In the genomic region with DNA sequence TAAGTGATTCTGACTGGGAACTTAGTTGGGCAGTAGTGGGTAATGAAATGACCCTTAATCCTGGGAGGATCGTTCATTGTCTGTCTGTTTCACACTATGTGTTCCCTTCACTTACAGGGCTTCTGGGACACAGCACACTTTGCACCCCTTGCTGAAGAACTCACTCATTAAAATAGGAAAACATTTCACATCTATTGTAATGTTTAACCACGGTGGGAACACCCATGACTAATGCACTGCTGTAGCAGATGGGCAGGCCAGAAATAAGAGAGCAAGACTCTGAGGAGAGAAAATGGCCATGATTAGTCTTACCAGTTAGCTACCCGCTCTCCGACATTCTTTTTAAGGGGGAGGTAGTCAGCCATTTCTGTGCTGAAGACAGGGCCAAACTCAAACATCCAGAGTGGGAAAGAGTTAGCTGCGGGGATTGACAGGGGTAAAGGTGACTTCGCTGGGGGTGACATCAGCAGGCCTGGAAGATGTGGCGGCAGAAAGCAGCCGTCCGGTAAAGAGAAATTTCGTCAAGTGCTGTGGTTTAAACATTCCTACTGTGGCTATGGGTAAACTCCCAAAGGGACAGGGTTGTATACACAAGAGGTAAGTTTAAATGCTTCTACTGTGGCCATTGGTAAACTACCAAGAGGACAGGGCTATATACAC, we compare ENCODE assay signal across 19 mouse cellular contexts.
DNase-seq lines count a peak whose midpoint lies in the region; ATAC-seq and TF ChIP-seq lines count a peak whose summit lies in the region.
"Had no signal": no experiment of that assay in that cellular context is flagged by ENCODE, and none has a peak within 500 bp of the region (broad histone marks: within the 10 kb centered on the region; RNA-seq: fewer than 3 reads in every experiment).

No protein-coding gene starts in this region.

- no peak for TF ChIP-seq CTCF in Patski (IDR thresholded peaks at IDR 0.05)

- in situ Hi-C loops in Patski (cut with MboI; ENCODE audit: low pct_unique_long_range_greater_than_20kb), result no loop called here

- H3K9me3 ChIP-seq in kidney, embryonic 14.5 days (ENCODE audit: control insufficient read depth, low read length), result no peaks in the 10 kb centered on the region
- no peaks in the 10 kb centered on the region for H3K9me3 ChIP-seq in kidney, embryonic 16.5 days (ENCODE audit: low read length)
- H3K9me3 ChIP-seq: embryonic facial prominence, embryonic 12.5 days; forebrain, embryonic 13.5 days had no signal

- CTCF ChIA-PET in Patski (lab: Charles Lee), result interaction anchor here (0.7 to 0.9 kb wide), 2 partner anchors 42 to 184 kb away, joined by 3 to 4 read pairs; no protein-coding TSS in a partner anchor

- intact Hi-C loops in left cerebral cortex, postnatal 14 days (cut with DNase I), result no loop called here

- no peak overlapping the region for H3K27ac ChIP-seq in kidney, embryonic 14.5 days (ENCODE audit: low read depth, low read length)
- no peak overlapping the region for H3K27ac ChIP-seq in kidney, embryonic 16.5 days (ENCODE audit: low read length)
- H3K27ac ChIP-seq: embryonic facial prominence, embryonic 12.5 days; forebrain, embryonic 13.5 days; hindbrain, embryonic 14.5 days had no signal

- H3K4me1 ChIP-seq in kidney, embryonic 14.5 days (ENCODE audit: control insufficient read depth, insufficient read depth, low read length), result no peaks in the 10 kb centered on the region
- no peaks in the 10 kb centered on the region for H3K4me1 ChIP-seq in kidney, embryonic 16.5 days (ENCODE audit: insufficient read depth, low read length)
- H3K4me1 ChIP-seq: embryonic facial prominence, embryonic 12.5 days; forebrain, embryonic 13.5 days had no signal

- no peaks in the 10 kb centered on the region for H3K36me3 ChIP-seq in kidney, embryonic 14.5 days (ENCODE audit: control insufficient read depth, insufficient read depth, low read length)
- H3K36me3 ChIP-seq in kidney, embryonic 16.5 days (ENCODE audit: insufficient read depth, low read length), result no peaks in the 10 kb centered on the region
- H3K36me3 ChIP-seq: embryonic facial prominence, embryonic 12.5 days had no signal

- H3K4me2 ChIP-seq in kidney, embryonic 14.5 days (replicated peaks; ENCODE audit: low read depth, low read length), result no peak overlapping the region
- no peak overlapping the region for H3K4me2 ChIP-seq in kidney, embryonic 16.5 days (replicated peaks; ENCODE audit: low read depth, low read length)
- H3K4me2 ChIP-seq: embryonic facial prominence, embryonic 12.5 days; forebrain, embryonic 13.5 days; hindbrain, embryonic 14.5 days had no signal

- no peak for ATAC-seq in kidney, embryonic 14.5 days (ENCODE audit: low FRiP score, low TSS enrichment)
- ATAC-seq in kidney, embryonic 16.5 days (ENCODE audit: low FRiP score, low TSS enrichment), result no peak; the same call in 1 of the 2 replicates
- ATAC-seq in Patski, result no peak
- ATAC-seq: forebrain, embryonic 13.5 days; forebrain, postnatal 0 days had no signal

- H3K4me3 ChIP-seq in kidney, embryonic 14.5 days (ENCODE audit: low read length), result no peak overlapping the region
- H3K4me3 ChIP-seq in kidney, embryonic 16.5 days (ENCODE audit: low read length), result no peak overlapping the region
- H3K4me3 ChIP-seq: embryonic facial prominence, embryonic 12.5 days; forebrain, embryonic 13.5 days had no signal

- peak; percentile 58 for DNase-seq in kidney, adult 11 months
- peak; percentile 79 for DNase-seq in kidney, adult 9 months
- peak; percentile 57 for DNase-seq in Patski (ENCODE audit: low read depth, low spot score)
- peak; percentile 25 for DNase-seq in brain, adult 2 months (ENCODE audit: low read depth, low spot score)
- DNase-seq in left cerebral cortex, postnatal 14 days (ENCODE audit: low spot score in 2 of 2), result no peak
- no peak for DNase-seq in cerebellum, adult 11-12 months
- DNase-seq: adrenal gland, adult 8-10 months; adrenal gland, postnatal 36 days; cerebellum, adult 11 months; cerebellum, adult 9-10 months; cerebellum, postnatal 25 days; forebrain, postnatal 0 days; gastrocnemius, postnatal 14 days; heart, postnatal 10 days had no signal

- POLR2A ChIA-PET in Patski (lab: Charles Lee), result interaction anchor here (0.9 kb wide), 1 partner anchor 13 kb away, joined by 4 read pairs; no protein-coding TSS in a partner anchor

- WGBS in kidney, embryonic 14.5 days, result 85% methylated on average over 10 of the region's 10 CpGs
- WGBS in kidney, embryonic 16.5 days, result 82% methylated on average over 10 of the region's 10 CpGs

- H3K27me3 ChIP-seq in kidney, embryonic 14.5 days (ENCODE audit: control insufficient read depth, insufficient read depth, low read length), result no peaks in the 10 kb centered on the region
- no peaks in the 10 kb centered on the region for H3K27me3 ChIP-seq in kidney, embryonic 16.5 days (ENCODE audit: insufficient read depth, low read length)
- H3K27me3 ChIP-seq in Patski, result peaks cover 3% of the 10 kb centered on the region
- H3K27me3 ChIP-seq: embryonic facial prominence, embryonic 12.5 days; forebrain, embryonic 13.5 days had no signal

- no peak overlapping the region for H3K9ac ChIP-seq in kidney, embryonic 14.5 days (ENCODE audit: low read depth, low read length)
- H3K9ac ChIP-seq in kidney, embryonic 16.5 days (replicated peaks; ENCODE audit: low read length), result no peak overlapping the region
- H3K9ac ChIP-seq: embryonic facial prominence, embryonic 12.5 days; forebrain, embryonic 13.5 days; forebrain, postnatal 0 days; hindbrain, embryonic 14.5 days had no signal

Comparison
In these comparisons a context has a peak if more than half of its experiments do, and no peak if none do; other contexts are left out.
1. DNase-seq: peak in kidney, adult 11 months (single experiment), kidney, adult 9 months (single experiment), Patski (single experiment) and brain, adult 2 months (single experiment); none in left cerebral cortex, postnatal 14 days (0 of 2) and cerebellum, adult 11-12 months (single experiment).